Mouse (Mus musculus): Measurements from ENCODE around the gene Zfp658. TPM values are rescaled to one million over a fixed set of nuclear protein-coding genes. Genes with fewer than 3 reads are reported as not detected.

The Zfp658 gene
- polyA plus RNA-seq, 1 experiment from 2014 or later: 12.5 TPM

DNA sequence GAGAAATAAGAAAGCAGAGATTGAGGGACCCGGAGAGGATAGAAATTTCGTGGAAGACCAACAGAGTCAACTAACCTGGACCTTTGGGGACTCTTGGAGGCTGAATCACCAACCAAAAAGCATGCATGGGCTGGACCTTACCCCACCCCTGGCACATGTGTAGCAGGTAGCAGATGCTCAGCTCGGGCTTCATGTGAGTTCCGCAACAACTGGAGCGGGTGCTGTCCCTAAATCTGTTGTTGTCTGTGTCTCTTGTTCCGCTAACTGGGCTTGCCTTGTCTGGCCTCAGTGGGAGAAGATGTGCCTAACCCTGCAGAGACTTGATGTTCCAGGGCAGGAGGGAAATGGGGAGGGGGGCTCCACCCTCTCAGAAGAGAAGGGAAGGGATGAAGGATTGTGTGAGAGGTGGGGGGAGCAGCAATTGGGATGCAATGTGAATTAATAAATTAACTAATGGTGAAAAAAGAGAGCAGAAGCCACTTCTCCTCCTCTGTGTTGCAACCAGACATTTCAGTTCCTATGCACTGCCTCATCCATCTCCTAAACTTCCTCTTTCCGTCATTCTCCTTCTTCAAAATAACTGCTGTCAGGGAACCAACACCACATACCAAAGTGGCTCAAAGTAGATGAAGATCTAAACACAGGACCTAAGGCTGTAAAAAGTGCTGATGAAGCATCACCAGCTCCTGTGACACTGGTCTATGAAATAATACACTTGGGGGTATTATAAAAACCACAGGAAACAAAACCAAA, 17.7 kb upstream of the Zfp658 start, which contains the start of gene Cd33:
Gene Cd33 (minus strand): TSS at position 204 of the 753 bp plus-strand sequence.
- Histone ChIP-seq H3K4me2 (ENCODE audit: low read length) (no peak within 1 kb of the TSS), H3K9ac (replicated peaks; ENCODE audit: low read depth, low read length) (no peak within 1 kb of the TSS), H3K9me3 (ENCODE audit: control insufficient read depth, low read length) (no peaks in the 10 kb centered on the region), H3K4me1 (replicated peaks; ENCODE audit: control insufficient read depth, insufficient read depth, low read length) (peaks cover 2% of the 10 kb centered on the region; the same call in 1 of the 2 replicates), H3K36me3 (ENCODE audit: control insufficient read depth, insufficient read depth) (no peaks in the 10 kb centered on the region), H3K27ac (ENCODE audit: low read length) (no peak within 1 kb of the TSS), H3K27me3 (replicated peaks; ENCODE audit: control insufficient read depth, insufficient read depth, low read length) (no peaks in the 10 kb centered on the region), H3K4me3 (replicated peaks; ENCODE audit: low read length) (no peak within 1 kb of the TSS)
- no peak for ATAC-seq
- 82% methylated on average over 7 of the region's 7 CpGs for WGBS

DNA sequence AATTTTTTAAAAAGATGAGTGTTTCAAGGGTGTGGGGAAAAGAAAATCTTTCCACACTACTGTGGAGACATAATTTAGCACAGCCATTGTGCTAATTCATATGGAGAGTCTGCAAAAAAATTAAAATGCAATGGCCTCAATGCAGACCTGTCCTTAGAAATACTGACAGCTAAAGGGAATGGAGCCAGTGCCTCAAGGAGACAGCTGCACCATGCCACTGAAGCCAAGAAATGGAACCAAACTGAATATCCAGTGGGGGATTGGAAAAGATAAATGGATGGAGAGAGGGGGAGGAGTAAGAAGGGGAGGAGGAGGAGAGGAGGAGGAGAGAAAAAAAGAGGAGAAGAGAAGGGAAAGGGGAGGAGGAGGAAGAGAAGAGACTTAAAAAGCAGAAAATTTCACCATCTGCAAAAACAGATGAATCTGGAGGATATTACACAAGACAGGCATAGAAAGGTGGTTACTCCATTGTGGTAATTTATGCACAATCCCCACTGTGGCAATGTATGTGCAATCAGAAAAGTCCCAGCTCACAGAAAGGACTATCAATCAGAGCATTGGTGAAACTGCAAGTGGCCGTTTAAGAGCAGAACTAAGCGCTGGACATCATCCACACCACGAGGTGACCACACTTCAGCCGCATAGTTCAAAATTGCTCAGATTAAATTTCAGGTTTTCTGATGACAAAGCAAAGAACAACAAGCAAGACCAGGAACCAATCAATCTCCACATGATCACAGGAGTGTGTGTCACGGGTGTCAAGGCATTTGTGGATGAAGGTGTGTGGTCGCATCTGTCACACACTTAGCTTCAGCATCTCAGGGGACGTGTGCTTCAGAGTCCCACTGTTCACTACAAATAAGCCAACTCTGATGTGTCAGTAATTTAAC, 16.2 kb upstream of the Zfp658 start:
- H3K27me3 ChIP-seq (replicated peaks; ENCODE audit: control insufficient read depth, insufficient read depth, low read length): no peaks in the 10 kb centered on the region
- H3K4me1 ChIP-seq (replicated peaks; ENCODE audit: control insufficient read depth, insufficient read depth, low read length): peaks cover 2% of the 10 kb centered on the region; the same call in 1 of the 2 replicates
- no peak overlapping the region for H3K4me3 ChIP-seq (replicated peaks; ENCODE audit: low read length)
- no peak overlapping the region for H3K9ac ChIP-seq (replicated peaks; ENCODE audit: low read depth, low read length)
- WGBS: 73% methylated on average over 7 of the region's 7 CpGs
- H3K4me2 ChIP-seq (ENCODE audit: low read length): no peak overlapping the region
- ATAC-seq: 0 out of 2 replicates have a peak, but pooled peaks have one; percentile 28
- H3K36me3 ChIP-seq (ENCODE audit: control insufficient read depth, insufficient read depth): no peaks in the 10 kb centered on the region
- H3K9me3 ChIP-seq (ENCODE audit: control insufficient read depth, low read length): no peaks in the 10 kb centered on the region
- no peak overlapping the region; the same call in 1 of the 2 replicates for H3K27ac ChIP-seq (ENCODE audit: low read length)

DNA sequence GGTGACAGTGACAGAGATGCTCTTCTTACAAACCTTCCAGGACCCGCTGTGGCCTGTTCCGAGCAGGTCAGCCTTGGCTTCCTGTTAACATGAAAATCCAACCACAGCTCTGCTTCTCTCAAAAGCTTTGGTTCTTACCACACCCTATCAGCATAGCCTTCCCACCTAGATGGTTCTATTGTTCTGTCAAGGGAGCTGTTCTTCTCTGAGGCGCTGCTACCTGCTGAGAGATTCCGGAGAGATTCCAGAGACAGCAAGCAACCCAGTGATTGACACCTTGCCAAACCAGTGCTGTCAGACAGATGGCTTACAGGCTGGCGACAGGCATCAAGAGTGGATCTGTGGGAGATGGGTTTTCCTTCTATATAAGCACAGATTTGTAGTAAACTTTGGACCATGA, 14.4 kb upstream of the Zfp658 start:
- whole genome bisulfite sequencing: 42% methylated on average over 5 of the region's 5 CpGs

DNA sequence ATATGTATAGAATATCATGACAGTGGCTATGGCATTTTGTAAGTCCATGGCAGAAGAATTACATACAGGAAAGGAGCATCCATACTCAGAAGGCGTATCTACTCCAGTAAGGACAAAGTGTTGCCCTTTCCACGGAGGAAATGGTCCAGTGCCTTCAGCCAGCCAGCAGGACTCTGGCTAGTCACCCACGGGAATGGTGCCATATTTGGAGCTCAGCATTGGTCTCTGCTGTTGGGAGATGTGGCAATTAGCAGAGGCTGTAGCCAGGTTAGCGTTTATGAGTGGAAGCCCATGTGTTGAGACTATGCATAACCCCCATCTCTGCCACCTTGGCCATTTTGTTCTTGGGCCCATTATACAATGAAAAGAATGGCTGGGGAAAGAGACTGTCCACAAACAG, 13.8 kb upstream of the Zfp658 start:
- no peak for ATAC-seq
- Histone ChIP-seq H3K9me3 (ENCODE audit: control insufficient read depth, low read length) (no peaks in the 10 kb centered on the region), H3K4me2 (ENCODE audit: low read length) (no peak overlapping the region), H3K27ac (ENCODE audit: low read length) (no peak overlapping the region), H3K4me1 (replicated peaks; ENCODE audit: control insufficient read depth, insufficient read depth, low read length) (peaks cover 2% of the 10 kb centered on the region; the same call in 1 of the 2 replicates), H3K27me3 (replicated peaks; ENCODE audit: control insufficient read depth, insufficient read depth, low read length) (no peaks in the 10 kb centered on the region), H3K4me3 (replicated peaks; ENCODE audit: low read length) (no peak overlapping the region), H3K36me3 (ENCODE audit: control insufficient read depth, insufficient read depth) (no peaks in the 10 kb centered on the region), H3K9ac (replicated peaks; ENCODE audit: low read depth, low read length) (no peak overlapping the region)
- WGBS: 89% methylated on average over 4 of the region's 4 CpGs

More for the DNA sequence above, 14.4 kb upstream of the Zfp658 start:
- no peak for ATAC-seq
- Histone ChIP-seq H3K36me3 (ENCODE audit: control insufficient read depth, insufficient read depth) (no peaks in the 10 kb centered on the region), H3K9me3 (ENCODE audit: control insufficient read depth, low read length) (no peaks in the 10 kb centered on the region), H3K4me2 (ENCODE audit: low read length) (no peak overlapping the region), H3K4me3 (replicated peaks; ENCODE audit: low read length) (no peak overlapping the region), H3K27me3 (replicated peaks; ENCODE audit: control insufficient read depth, insufficient read depth, low read length) (no peaks in the 10 kb centered on the region), H3K9ac (replicated peaks; ENCODE audit: low read depth, low read length) (no peak overlapping the region), H3K4me1 (replicated peaks; ENCODE audit: control insufficient read depth, insufficient read depth, low read length) (peaks cover 2% of the 10 kb centered on the region; the same call in 1 of the 2 replicates), H3K27ac (ENCODE audit: low read length) (no peak overlapping the region)

DNA sequence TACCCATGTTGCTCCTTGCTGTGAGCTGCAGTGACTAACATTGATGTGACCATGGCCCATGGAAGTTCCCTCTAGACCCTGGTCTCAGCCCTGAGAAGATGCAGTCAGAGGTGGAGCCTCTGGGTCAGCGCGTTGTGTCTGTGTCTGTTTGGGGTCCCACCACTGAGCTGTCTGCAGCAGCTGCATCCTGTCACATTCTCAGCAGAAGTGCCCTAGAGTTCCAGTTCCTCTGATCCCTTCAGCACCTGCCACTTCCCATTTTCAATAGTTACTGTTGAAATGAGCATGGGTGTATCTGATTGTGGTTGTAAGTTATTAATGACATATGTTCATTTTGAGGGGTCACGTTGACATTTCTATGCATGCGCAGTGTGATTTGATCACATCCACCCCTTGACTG, 8.9 kb upstream of the Zfp658 start:
- Histone ChIP-seq H3K9ac (replicated peaks; ENCODE audit: low read depth, low read length) (no peak overlapping the region), H3K27ac (ENCODE audit: low read length) (no peak overlapping the region), H3K4me3 (replicated peaks; ENCODE audit: low read length) (no peak overlapping the region), H3K4me1 (replicated peaks; ENCODE audit: control insufficient read depth, insufficient read depth, low read length) (no peaks in the 10 kb centered on the region), H3K9me3 (ENCODE audit: control insufficient read depth, low read length) (no peaks in the 10 kb centered on the region), H3K4me2 (ENCODE audit: low read length) (no peak overlapping the region), H3K36me3 (ENCODE audit: control insufficient read depth, insufficient read depth) (no peaks in the 10 kb centered on the region), H3K27me3 (replicated peaks; ENCODE audit: control insufficient read depth, insufficient read depth, low read length) (no peaks in the 10 kb centered on the region)
- no peak for ATAC-seq
- 89% methylated on average over 4 of the region's 4 CpGs for WGBS

DNA sequence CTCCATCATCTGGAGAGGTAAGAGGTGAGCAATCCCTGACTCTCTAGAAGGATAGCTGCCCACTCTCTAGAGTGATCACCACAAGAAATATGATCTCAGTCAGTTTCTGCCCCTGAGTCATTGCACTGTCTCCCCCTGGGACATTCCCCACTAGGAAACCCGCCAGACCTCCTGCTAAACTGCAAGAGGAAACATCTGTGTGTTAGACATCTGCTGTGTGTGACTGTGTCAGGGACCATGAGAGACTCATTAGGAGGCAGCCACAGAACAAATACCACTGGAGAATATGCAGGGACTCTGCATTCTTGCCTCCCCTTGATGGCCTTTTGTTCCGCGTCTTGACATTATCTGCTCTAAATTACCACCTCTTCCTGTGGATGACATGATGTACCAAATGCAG, 7.5 kb upstream of the Zfp658 start:
- H3K27me3 ChIP-seq (replicated peaks; ENCODE audit: control insufficient read depth, insufficient read depth, low read length): no peaks in the 10 kb centered on the region
- ATAC-seq: no peak
- no peak overlapping the region for H3K4me2 ChIP-seq (ENCODE audit: low read length)
- no peaks in the 10 kb centered on the region for H3K9me3 ChIP-seq (ENCODE audit: control insufficient read depth, low read length)
- no peak overlapping the region for H3K9ac ChIP-seq (replicated peaks; ENCODE audit: low read depth, low read length)
- H3K27ac ChIP-seq (ENCODE audit: low read length): no peak overlapping the region
- no peaks in the 10 kb centered on the region for H3K4me1 ChIP-seq (replicated peaks; ENCODE audit: control insufficient read depth, insufficient read depth, low read length)
- H3K36me3 ChIP-seq (ENCODE audit: control insufficient read depth, insufficient read depth): no peaks in the 10 kb centered on the region
- H3K4me3 ChIP-seq (replicated peaks; ENCODE audit: low read length): no peak overlapping the region
- WGBS: 86% methylated on average over 3 of the region's 3 CpGs

DNA sequence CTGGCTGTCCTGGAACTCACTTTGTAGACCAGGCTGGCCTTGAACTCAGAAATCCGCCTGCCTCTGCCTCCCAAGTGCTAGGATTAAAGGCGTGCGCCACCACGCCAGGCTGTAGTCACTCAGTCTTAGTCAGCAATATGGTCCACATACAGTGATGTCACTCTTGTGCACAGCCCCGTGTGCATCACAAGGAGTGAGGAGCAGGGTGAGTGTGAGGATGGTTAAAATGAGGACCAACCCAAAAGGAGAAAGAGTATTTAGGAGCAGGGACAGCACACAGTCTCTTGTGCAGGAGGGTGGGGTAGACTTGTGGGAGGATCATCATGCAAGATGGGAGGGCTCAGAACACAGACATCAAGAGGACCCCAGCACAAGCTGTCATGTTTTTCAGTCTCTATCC, 6.7 kb upstream of the Zfp658 start:
- no peak for ATAC-seq
- Histone ChIP-seq H3K4me2 (ENCODE audit: low read length) (no peak overlapping the region), H3K27ac (ENCODE audit: low read length) (no peak overlapping the region), H3K9me3 (ENCODE audit: control insufficient read depth, low read length) (no peaks in the 10 kb centered on the region), H3K36me3 (ENCODE audit: control insufficient read depth, insufficient read depth) (no peaks in the 10 kb centered on the region), H3K4me1 (replicated peaks; ENCODE audit: control insufficient read depth, insufficient read depth, low read length) (no peaks in the 10 kb centered on the region), H3K9ac (replicated peaks; ENCODE audit: low read depth, low read length) (no peak overlapping the region), H3K4me3 (replicated peaks; ENCODE audit: low read length) (no peak overlapping the region), H3K27me3 (replicated peaks; ENCODE audit: control insufficient read depth, insufficient read depth, low read length) (no peaks in the 10 kb centered on the region)
- WGBS: 94% methylated on average over 5 of the region's 5 CpGs

DNA sequence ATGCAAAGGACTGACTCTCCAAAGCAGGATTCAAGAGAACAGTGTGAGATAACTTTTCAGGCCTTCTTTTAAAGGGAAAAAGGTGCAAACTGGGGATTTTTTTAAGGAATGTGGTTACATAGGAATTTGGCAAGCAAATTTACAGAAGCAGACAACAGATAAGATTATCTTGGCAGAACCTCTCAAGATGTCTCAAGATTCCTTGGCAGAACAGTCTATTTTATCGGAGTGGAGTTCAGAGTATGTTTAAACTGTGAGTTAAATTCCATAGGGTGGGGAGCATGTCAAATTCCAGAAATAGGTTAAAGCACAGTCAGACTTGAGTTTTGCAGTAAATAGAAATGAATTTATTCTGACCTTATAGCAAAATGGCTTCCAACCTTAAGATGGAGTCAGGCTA, 5.2 kb upstream of the Zfp658 start:
- H3K9me3 ChIP-seq (ENCODE audit: control insufficient read depth, low read length): no peaks in the 10 kb centered on the region
- H3K27ac ChIP-seq (ENCODE audit: low read length): no peak overlapping the region
- no peak overlapping the region for H3K4me3 ChIP-seq (replicated peaks; ENCODE audit: low read length)
- H3K27me3 ChIP-seq (replicated peaks; ENCODE audit: control insufficient read depth, insufficient read depth, low read length): no peaks in the 10 kb centered on the region
- no peak for ATAC-seq
- H3K36me3 ChIP-seq (ENCODE audit: control insufficient read depth, insufficient read depth): no peaks in the 10 kb centered on the region
- H3K4me1 ChIP-seq (replicated peaks; ENCODE audit: control insufficient read depth, insufficient read depth, low read length): no peaks in the 10 kb centered on the region
- 85% methylated on average over 1 of the region's 1 CpGs for WGBS
- no peak overlapping the region for H3K9ac ChIP-seq (replicated peaks; ENCODE audit: low read depth, low read length)
- no peak overlapping the region for H3K4me2 ChIP-seq (ENCODE audit: low read length)

DNA sequence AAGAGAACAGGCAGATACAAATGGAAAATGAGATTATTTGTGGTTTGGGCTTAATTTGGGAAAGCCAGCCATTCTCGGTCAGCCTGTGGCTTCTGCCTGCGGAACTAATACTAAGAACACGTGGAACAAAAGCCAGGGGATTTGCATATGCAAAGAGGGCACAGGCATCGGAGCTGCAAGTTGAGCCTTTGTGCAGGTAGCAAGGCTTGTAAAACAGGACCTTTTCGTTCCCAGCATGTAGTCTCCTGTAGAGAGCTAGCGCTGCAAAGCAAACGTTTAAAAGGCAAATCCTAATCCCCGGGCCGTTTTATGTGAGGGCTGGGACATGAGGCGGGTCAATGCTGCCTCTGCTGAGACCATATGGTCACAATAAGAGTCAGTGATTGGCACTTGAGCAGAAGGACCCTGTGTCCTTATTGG, 605 bp downstream of the Zfp658 start:
- Histone ChIP-seq H3K9me3 (ENCODE audit: control insufficient read depth, low read length) (no peaks in the 10 kb centered on the region), H3K36me3 (ENCODE audit: control insufficient read depth, insufficient read depth) (peaks cover 12% of the 10 kb centered on the region), H3K27ac (ENCODE audit: low read length) (peak overlapping the region; percentile 93), H3K4me3 (replicated peaks; ENCODE audit: low read length) (peak overlapping the region; percentile 91), H3K4me1 (replicated peaks; ENCODE audit: control insufficient read depth, insufficient read depth, low read length) (peaks cover 14% of the 10 kb centered on the region), H3K4me2 (ENCODE audit: low read length) (peak overlapping the region; percentile 87), H3K9ac (replicated peaks; ENCODE audit: low read depth, low read length) (peak overlapping the region; percentile 84), H3K27me3 (replicated peaks; ENCODE audit: control insufficient read depth, insufficient read depth, low read length) (no peaks in the 10 kb centered on the region)
- under 1% methylated on average over 10 of the region's 10 CpGs for WGBS
- peak; percentile 15 for ATAC-seq
